Mouse (Mus musculus): Measurements from ENCODE around the gene Adipor2. TPM values are rescaled to one million over a fixed set of nuclear protein-coding genes. Genes with fewer than 3 reads are reported as not detected.
A peak's percentile ranks its signal among the peaks of the same experiment; 100 is the strongest.

Gene Adipor2
- polyA plus RNA-seq (2012; rRNA removed): 52.4 and 54.0 TPM in 2 replicates

DNA sequence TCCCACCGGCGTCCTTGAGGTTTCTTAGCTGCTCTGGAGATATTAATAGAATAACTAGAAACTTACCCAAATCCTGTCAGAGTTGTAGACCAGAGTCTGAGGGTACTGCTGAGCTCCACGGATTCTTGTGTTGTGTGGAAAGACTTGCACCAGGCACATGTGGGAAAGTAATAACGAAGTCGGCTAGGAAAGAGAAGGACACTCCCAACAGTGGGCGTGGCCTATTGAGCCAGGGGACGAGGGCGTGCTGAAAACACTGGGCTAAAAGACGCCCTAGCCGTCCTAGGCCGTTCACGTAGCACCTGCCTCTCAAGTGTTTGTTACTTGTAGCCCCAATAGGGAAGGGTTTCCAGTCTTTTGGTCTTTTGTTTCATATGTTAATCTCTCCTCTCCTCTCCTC lies at the start of gene Adipor2:
Gene Adipor2, minus strand, starts transcription at position 351 of the 400 bp plus-strand sequence.
- peak; percentile 14 to 16 for DNase-seq
- 8% methylated on average over 12 of the region's 12 CpGs for WGBS
- H3K4me3 ChIP-seq (replicated peaks; ENCODE audit: insufficient read depth, low read depth, low read length): peak within 1 kb of the TSS; percentile 34
- no peaks in the 10 kb centered on the region for H3K27me3 ChIP-seq (ENCODE audit: control insufficient read depth, insufficient read depth, low read length)
- H3K27ac ChIP-seq (ENCODE audit: insufficient read depth, low read length): peak within 1 kb of the TSS; percentile 72; the same call in 1 of the 2 replicates
- H3K4me1 ChIP-seq (ENCODE audit: control insufficient read depth, insufficient read depth, low read length): no peaks in the 10 kb centered on the region
- TF ChIP-seq CTCF (IDR thresholded peaks at IDR 0.05; ENCODE audit: borderline replicate concordance, insufficient read depth, low read depth, low read length) (no peak), POLR2A (IDR thresholded peaks at IDR 0.05; ENCODE audit: borderline replicate concordance, insufficient read depth, low read length) (no peak)

DNA sequence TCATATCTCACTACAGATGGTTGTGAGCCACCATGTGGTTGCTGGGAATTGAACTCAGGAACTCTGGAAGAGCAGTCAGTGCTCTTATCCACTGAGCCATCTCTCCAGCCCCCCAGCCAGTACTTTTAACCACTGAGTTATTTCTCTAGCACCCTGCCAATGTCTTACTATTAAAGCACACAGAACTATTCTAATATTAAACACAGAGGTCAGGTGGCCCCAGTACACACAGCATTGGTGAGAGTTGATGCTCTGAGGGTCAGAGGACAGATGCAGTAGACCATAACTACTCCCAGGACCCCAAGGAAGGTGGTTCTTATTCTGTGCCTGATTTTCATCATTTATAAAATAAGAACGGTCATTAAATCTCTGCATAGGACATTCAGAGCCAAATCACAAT lies 48.7 kb upstream of the Adipor2 start:
- no peaks in the 10 kb centered on the region for H3K27me3 ChIP-seq (ENCODE audit: control insufficient read depth, insufficient read depth, low read length)
- DNase-seq: no peak
- no peak for TF ChIP-seq POLR2A (IDR thresholded peaks at IDR 0.05; ENCODE audit: borderline replicate concordance, insufficient read depth, low read length)
- no peak for TF ChIP-seq CTCF (IDR thresholded peaks at IDR 0.05; ENCODE audit: borderline replicate concordance, insufficient read depth, low read depth, low read length)
- 93% methylated on average over 1 of the region's 1 CpGs for WGBS
- H3K4me1 ChIP-seq (ENCODE audit: control insufficient read depth, insufficient read depth, low read length): peaks cover 17% of the 10 kb centered on the region
- H3K27ac ChIP-seq (ENCODE audit: insufficient read depth, low read length): no peak overlapping the region
- no peak overlapping the region for H3K4me3 ChIP-seq (replicated peaks; ENCODE audit: insufficient read depth, low read depth, low read length)

DNA sequence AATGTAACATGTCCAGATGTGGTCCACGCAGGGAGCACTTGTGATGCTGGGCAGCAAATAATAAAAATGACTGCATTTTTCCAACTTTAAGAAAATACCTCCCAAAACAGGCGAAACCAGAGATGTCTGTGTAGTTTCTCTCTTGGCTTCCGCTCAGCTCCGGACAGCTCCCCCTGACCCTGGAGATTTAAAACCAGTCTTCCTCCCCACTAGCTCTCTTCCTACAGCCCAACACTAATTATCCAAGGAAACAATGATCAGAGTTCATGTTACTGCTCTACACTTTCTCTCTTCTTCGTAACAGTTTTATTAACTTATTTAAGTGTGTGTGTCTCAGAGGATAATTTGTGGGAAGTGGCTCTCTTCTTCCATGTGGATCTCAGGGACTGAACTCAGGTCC lies 42.9 kb upstream of the Adipor2 start:
- no peak for DNase-seq
- TF ChIP-seq POLR2A (IDR thresholded peaks at IDR 0.05; ENCODE audit: borderline replicate concordance, insufficient read depth, low read length) (no peak), CTCF (IDR thresholded peaks at IDR 0.05; ENCODE audit: borderline replicate concordance, insufficient read depth, low read depth, low read length) (no peak)
- Histone ChIP-seq H3K27ac (ENCODE audit: insufficient read depth, low read length) (no peak overlapping the region), H3K4me3 (replicated peaks; ENCODE audit: insufficient read depth, low read depth, low read length) (no peak overlapping the region), H3K4me1 (ENCODE audit: control insufficient read depth, insufficient read depth, low read length) (no peaks in the 10 kb centered on the region), H3K27me3 (ENCODE audit: control insufficient read depth, insufficient read depth, low read length) (no peaks in the 10 kb centered on the region)
- 91% methylated on average over 5 of the region's 5 CpGs for WGBS

DNA sequence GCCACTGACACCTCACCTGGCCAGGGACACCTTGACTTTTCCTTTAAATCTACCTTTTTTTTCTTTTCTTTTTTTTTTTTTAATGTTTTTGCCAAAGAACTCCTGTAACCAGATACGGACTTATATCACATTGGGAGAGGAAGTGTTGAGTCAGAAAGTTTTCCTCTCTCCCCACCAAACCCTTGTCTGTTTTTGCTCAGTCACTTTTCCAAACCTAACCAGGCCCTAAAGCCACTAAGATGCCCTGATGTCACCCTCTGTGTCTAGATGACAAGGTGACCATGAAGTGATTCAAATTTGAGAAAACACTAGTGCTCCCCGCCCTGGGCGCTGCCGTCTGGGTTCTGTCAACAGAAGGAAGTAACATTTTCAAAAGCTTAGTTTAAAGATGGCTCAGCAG lies 41.5 kb upstream of the Adipor2 start:
- no peak for DNase-seq
- Histone ChIP-seq H3K4me1 (ENCODE audit: control insufficient read depth, insufficient read depth, low read length) (no peaks in the 10 kb centered on the region), H3K4me3 (replicated peaks; ENCODE audit: insufficient read depth, low read depth, low read length) (no peak overlapping the region), H3K27me3 (ENCODE audit: control insufficient read depth, insufficient read depth, low read length) (no peaks in the 10 kb centered on the region), H3K27ac (ENCODE audit: insufficient read depth, low read length) (no peak overlapping the region)
- TF ChIP-seq CTCF (IDR thresholded peaks at IDR 0.05; ENCODE audit: borderline replicate concordance, insufficient read depth, low read depth, low read length) (no peak), POLR2A (IDR thresholded peaks at IDR 0.05; ENCODE audit: borderline replicate concordance, insufficient read depth, low read length) (no peak)
- WGBS: 94% methylated on average over 4 of the region's 4 CpGs

DNA sequence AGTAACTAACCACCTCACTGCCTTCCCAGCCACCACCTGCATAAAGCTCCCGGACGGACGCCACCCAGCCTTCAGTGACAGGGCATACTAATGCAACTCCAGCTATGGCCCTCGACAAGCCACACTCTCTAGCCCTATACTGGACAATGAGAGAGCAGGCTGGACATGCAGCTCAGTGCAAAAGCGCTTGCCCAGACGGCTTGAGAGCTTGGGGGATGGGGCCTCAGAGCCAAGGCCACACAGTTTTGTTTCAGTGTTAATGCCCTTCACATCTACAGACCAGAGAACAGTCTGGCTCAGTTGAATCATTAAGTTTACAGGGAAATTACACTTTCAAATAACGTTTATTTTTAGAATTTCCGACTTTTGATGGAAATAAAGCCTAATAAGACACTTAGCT lies 40.7 kb upstream of the Adipor2 start:
- Histone ChIP-seq H3K27ac (ENCODE audit: insufficient read depth, low read length) (no peak overlapping the region), H3K4me3 (replicated peaks; ENCODE audit: insufficient read depth, low read depth, low read length) (no peak overlapping the region), H3K4me1 (ENCODE audit: control insufficient read depth, insufficient read depth, low read length) (no peaks in the 10 kb centered on the region), H3K27me3 (ENCODE audit: control insufficient read depth, insufficient read depth, low read length) (no peaks in the 10 kb centered on the region)
- DNase-seq: no peak
- 76% methylated on average over 8 of the region's 8 CpGs for WGBS
- TF ChIP-seq CTCF (IDR thresholded peaks at IDR 0.05; ENCODE audit: borderline replicate concordance, insufficient read depth, low read depth, low read length) (no peak), POLR2A (IDR thresholded peaks at IDR 0.05; ENCODE audit: borderline replicate concordance, insufficient read depth, low read length) (no peak)

DNA sequence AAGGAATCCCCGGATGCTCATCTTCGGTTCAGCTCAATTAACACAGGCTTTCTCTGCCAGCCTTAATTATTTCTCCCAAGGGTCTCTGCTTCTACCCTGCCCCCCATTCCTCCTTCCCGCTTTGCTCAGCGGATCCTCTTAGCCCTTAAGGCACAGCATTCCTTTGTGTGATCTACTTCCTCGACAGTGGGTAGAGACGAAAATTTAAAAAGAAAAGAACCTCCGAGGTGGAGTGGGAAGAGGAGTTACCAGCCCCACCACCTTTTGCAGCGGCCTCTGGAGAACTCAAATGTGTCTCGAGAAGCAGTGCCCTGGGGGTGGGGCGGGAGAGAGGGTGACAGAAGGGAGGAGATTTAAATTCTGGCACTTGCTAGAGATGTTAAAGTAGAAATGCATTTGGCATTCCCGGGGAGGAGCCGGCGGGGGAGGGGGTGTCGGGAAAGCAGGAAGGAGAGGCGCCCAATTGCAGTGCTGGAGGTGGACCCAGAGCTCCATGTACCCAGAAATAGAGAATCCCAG lies 34.5 kb upstream of the Adipor2 start:
- peak overlapping the region; percentile 56 for H3K4me3 ChIP-seq (replicated peaks; ENCODE audit: insufficient read depth, low read depth, low read length)
- H3K4me1 ChIP-seq (ENCODE audit: control insufficient read depth, insufficient read depth, low read length): no peaks in the 10 kb centered on the region; the same call in 1 of the 2 replicates
- TF ChIP-seq CTCF (IDR thresholded peaks at IDR 0.05; ENCODE audit: borderline replicate concordance, insufficient read depth, low read depth, low read length) (no peak), POLR2A (IDR thresholded peaks at IDR 0.05; ENCODE audit: borderline replicate concordance, insufficient read depth, low read length) (no peak)
- no peak overlapping the region for H3K27ac ChIP-seq (ENCODE audit: insufficient read depth, low read length)
- no peaks in the 10 kb centered on the region; the same call in 1 of the 2 replicates for H3K27me3 ChIP-seq (ENCODE audit: control insufficient read depth, insufficient read depth, low read length)
- WGBS: 5% methylated on average over 15 of the region's 15 CpGs
- DNase-seq: peak; percentile 40 to 48

DNA sequence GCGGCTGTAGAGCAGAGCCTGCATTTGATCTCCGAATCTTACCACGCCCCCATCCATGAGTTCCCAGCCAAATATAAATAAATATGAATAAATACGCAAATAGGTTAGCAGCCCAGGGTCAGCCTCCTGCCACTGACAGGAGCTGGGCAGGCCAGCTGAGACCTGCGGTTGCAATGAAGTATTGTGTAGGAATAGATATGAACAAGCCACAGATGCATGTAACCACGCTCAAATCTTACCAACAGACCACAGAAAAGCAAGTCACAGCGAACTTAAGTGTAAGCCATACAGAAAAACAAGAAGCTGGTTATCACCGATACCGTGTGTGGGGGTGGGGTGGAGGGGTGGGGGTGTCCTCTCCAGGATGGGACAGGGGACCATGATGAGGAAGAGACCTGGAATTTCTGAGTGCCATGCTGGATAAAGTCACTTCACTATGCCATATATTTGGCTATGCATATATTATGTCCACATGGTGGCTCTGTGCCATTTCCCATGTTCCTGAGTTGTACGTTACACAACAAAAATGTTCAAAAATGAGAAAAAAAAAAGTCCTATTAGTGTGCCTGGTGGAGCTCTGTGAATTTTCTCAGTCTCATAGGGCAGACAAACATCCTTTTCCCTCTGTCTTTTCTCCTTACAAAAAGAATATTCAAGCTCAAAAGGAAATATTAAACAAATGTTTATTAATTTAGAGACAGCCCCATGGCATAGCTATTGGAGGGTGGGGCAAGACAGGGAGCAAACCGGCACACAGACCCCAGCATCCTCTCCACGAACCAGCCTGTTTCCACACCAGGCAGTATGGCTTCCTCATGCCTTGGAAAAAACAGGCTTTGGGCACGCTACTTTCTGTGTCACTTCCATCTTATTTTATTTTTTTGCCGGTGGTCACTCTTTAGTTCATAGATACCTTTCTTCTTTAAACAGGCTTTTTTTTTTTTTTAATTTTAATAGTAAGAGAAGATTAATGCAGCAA lies 33.8 kb upstream of the Adipor2 start:
- no peak overlapping the region for H3K27ac ChIP-seq (ENCODE audit: insufficient read depth, low read length)

More for the DNA sequence above, 33.8 kb upstream of the Adipor2 start:
- no peaks in the 10 kb centered on the region; the same call in 1 of the 2 replicates for H3K27me3 ChIP-seq (ENCODE audit: control insufficient read depth, insufficient read depth, low read length)
- no peak overlapping the region for H3K4me3 ChIP-seq (replicated peaks; ENCODE audit: insufficient read depth, low read depth, low read length)
- DNase-seq: no peak
- H3K4me1 ChIP-seq (ENCODE audit: control insufficient read depth, insufficient read depth, low read length): no peaks in the 10 kb centered on the region; the same call in 1 of the 2 replicates
- TF ChIP-seq POLR2A (IDR thresholded peaks at IDR 0.05; ENCODE audit: borderline replicate concordance, insufficient read depth, low read length): no peak
- TF ChIP-seq CTCF (IDR thresholded peaks at IDR 0.05; ENCODE audit: borderline replicate concordance, insufficient read depth, low read depth, low read length): no peak
- WGBS: 69% methylated on average over 14 of the region's 14 CpGs
